Mouse (Mus musculus) left cerebral cortex, adult 18-20 months (tissue): Measurements from ENCODE around the gene Dolk. TPM values are rescaled to one million over a fixed set of nuclear protein-coding genes. Genes with fewer than 3 reads are reported as not detected.
A peak's percentile ranks its signal among the peaks of the same experiment; 100 is the strongest.

Source experiments
- DNase-seq, 2 experiments: peaks; one replicate each; pipeline ENCODE4 v3.0.0; 2021 to 2022; ENCODE audit warnings: low spot score in 2 of 2, mixed read lengths in 1 of 2
- long read RNA-seq, 2 experiments: library from polyadenylated mRNA; stranded (forward); transcript quantifications; one replicate each; pipeline ENCODE4 v2.0.0; 2021
- total RNA-seq, 2 experiments: library from RNA; stranded (reverse); gene quantifications; 2 replicates each; pipeline ENCODE4 v1.2.3; 2021

The Dolk gene
- 10 to 100 TPM; 19.7 to 22.0 TPM for total RNA-seq
- long read RNA-seq, experiment 1, transcript Dolk-201 (1 exons, 2,104 nt), result major isoform, 43 of 43 reads
- long read RNA-seq, experiment 1, partial matches to known transcripts, result 0 of 43 reads
- long read RNA-seq, experiment 1, other reads (novel, unspliced or antisense), result 0 of 43 reads
- long read RNA-seq, experiment 2, transcript Dolk-201 (1 exons, 2,104 nt), result major isoform, 29 of 29 reads
- long read RNA-seq, experiment 2, partial matches to known transcripts, result 0 of 29 reads
- long read RNA-seq, experiment 2, other reads (novel, unspliced or antisense), result 0 of 29 reads

DNA sequence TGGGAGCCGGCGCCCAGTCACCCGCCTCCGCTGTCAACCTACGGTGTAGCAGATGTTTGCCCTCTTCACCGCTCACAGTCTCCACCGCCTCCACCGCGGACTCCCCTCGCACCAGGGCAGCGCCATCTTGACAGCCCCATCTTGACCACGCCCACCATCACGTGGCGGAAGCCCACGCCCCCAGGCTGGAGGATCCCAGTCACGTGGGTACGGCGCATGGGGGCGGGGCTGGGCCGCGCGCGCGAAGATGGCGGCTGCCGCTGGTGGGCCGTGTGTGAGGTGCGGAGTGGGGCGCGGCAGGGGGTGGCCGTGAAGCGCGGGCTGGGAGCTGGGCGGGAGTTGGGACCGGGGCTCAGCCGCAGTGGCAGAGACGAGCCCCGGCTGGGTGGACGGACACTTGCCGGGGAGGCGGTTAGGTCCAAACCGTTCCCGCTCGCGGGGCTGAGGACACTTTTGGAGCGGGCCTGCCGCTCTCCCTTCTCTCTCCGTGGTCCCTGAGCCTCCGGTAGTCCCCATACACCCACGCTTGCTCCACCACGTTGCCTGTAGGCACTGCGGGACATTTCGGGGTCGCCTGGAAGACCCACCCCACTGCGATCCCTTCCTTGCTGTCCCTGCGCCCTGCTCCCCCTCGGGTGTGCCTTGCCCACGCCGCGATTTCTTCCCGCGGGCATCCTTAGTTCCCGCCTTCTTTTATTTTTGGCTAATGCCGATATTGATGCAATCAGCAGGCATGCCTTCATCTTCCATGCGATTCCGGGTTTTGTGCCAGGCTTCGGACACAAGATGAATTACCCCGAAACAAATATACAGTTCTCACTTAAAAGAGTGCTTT lies at the start of gene Dolk, which contains the start of gene Nup188:
TSS of gene Dolk (minus strand) at position 143 of the 835 bp plus-strand sequence.
TSS of gene Nup188 (plus strand) at position 206 of the 835 bp plus-strand sequence.
- DNase-seq, result peak; percentile 96 to 98

DNA sequence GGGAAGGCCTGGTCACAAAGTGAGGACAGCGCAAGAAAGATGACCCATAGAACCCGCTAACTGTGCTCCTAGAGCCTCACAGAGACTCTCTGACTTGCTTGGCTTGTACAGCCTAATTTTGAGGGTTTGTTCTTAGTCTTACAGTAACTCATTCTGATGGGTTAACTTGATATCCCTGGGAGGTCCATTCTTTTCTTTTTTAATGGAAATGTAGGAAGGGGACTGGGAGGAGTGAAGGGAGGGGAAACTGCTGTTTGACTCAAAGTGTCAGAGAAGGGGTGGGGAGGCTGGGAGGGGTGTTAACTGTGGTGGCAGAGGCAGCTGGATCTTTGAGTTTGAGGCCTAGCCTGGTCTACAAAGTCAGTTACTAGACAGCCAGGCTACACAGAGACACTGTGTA lies 49.2 kb upstream of the Dolk start:
- DNase-seq, result no peak

DNA sequence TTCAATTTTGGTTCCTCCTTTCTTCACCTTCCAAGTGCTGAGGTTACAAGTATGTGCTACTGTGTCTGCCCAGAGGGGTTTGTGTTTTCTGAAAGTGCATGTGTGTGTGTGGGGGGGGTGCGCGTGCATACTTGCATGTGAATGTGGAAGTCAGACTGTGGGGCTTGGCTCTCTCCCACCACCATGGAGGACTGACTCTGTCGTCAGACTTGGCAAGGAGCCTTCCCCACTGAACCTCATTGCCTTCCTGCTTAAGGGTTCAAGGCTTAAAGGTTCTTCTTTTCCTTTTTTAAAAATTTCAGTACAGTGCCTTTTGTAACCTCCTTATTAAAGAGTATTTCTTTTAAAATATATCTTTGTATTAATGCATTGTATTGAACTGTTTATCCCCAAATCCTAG lies 42.7 kb upstream of the Dolk start:
- DNase-seq, result no peak

DNA sequence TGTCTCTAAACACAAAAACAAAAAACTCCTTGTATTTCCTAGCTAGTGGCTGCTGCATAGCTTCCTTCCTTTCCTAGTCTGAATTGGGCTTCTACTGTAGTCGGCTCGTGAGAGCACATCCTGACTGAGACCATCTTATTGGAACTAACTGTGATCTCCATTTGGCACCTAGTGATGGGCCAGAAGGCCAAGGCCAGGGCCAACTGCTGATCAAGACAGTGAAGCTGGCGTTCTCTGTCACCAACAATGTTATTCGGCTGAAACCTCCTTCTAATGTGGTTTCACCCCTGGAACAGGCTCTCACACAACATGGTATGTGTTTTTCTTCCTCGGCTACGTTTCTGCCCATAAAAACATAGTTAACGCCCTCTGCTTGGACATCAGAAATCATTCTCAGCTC lies 41.1 kb upstream of the Dolk start:
- DNase-seq, result no peak

DNA sequence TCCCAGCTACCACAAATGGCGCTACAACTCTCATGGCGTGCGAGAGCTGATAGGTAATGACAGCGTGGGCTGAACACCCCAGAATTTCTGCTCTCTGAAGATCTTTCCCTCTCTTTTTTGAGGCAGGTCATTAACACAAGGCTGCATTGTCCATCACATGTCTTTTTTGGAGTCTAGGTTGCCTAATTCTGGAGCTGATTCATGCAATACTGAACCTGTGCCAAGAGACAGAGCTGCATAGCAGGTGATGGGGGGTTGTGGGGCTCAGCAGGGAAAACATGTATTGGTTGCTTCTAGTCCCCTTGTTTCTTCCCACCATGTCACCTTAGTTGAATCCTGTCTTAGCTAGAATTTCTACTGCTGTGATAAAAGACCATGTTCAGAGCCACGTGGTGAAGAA lies 39.2 kb upstream of the Dolk start:
- DNase-seq, result no peak

DNA sequence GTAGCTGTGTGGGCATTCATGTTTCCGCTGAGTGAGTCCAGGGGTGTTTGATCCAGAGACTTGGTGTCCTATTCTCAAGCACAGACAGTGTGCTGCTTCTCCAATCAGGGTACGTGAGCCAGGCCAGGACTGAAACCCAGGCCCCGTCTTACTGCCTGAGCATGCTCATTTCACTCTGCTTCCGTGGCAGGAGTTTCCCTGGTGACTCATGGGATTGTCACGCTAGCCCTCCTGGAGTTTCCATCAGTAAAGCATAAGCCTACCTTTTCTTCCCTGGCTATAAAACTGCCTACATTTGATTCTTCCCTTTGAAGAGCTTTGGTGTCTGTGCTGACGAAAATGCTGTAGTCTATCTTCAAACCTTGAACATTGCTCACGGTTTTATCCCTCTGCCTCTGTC lies 37.0 kb upstream of the Dolk start:
- no peak for DNase-seq

DNA sequence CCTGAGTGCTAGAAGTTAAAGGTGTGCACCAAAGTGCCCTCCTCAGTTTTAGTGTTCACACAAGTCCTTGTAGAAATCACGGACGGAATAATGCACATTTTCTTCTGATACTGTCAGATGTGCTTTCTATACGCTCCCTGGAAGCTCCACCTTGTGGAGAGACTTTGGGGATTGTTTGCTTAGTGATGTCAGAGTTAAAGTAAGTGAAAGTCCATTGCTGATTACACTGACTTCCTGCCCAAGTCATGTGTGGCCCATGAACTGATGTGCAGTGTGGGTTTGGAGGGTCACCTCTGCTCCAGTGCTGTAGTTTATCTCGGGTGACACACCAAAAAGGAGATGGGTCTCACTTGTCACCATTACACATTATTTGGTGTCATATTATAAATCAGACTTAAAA lies 33.1 kb upstream of the Dolk start:
- no peak for DNase-seq

DNA sequence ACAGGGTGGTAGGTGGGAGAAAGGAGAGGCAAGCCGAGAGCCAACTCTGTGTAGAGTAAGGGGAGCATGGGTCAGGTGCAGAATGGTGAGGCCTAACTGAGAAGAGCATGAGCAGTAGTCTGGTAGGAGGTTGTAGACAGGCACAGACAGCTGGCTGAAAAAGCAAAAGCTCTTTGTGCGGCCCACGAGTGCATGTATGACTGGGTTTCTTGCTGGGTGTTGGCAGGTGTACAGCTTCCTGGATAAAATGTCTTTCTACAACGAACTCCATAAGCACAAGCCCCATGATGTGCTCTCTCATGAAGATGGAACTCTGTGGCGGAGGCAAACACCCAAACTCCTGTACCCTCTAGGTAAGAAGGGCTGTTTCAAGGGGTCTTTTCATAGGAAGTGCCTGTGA lies 30.8 kb upstream of the Dolk start:
- peak in 1 of 2 experiments; percentile 4 for DNase-seq

DNA sequence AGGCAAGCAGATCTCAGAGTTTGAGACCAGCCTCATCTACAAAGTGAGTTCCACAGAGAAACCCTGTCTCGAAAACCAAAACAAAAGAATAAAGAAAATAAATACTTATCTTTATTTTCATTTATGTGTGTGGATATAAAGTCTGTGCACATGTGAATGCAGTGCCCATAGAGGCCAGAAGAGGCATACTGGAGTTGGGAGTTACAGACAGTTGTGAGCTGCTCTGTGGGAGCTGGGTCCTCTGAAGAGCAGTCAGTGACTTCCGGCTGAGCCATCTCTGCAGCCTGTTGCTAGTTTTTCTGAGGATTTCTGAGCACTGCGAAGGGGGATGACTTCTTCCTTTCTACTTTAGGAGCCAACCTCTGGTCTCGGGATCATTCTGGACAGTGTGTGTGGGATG lies 30.0 kb upstream of the Dolk start:
- no peak for DNase-seq

DNA sequence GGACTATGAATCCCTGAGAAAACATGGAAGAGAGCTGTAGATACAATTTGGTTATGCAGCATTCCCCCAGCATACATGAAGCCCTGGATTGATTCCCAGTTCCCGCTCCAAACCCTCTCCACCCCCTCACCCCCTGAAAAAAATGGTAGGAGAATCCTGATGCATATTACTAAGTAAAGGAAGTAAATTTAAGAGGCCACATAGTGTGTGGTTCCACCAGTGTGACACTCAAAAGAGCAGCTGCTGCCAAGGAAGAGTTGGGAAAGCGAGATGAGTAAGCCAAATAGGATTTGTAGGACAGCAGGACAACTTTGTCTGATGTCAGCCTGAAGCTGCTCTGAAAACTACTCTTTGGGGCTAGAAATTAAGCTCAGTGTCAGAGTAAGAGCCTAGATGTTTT lies 25.3 kb upstream of the Dolk start:
- peak in 1 of 2 experiments; percentile 13 for DNase-seq

DNA sequence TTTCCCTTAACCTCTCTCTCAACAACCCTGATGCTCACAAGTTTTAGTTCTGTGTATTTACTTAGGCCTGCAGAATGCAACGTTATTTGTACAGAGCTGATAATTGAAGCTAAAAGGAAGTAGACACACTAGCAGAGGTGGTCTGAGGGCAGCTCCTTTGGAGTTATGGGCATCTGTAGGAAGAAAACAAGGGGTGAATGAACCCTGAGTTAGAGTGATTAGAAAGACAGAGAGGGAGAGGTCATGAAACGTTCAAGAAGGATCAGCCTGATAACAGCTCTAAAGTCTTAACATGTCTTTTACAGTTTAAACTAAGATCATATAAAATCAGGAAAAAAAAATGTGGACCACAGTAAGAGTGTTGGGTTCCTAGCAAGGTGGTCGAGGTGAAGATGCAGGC lies 23.2 kb upstream of the Dolk start:
- no peak for DNase-seq

DNA sequence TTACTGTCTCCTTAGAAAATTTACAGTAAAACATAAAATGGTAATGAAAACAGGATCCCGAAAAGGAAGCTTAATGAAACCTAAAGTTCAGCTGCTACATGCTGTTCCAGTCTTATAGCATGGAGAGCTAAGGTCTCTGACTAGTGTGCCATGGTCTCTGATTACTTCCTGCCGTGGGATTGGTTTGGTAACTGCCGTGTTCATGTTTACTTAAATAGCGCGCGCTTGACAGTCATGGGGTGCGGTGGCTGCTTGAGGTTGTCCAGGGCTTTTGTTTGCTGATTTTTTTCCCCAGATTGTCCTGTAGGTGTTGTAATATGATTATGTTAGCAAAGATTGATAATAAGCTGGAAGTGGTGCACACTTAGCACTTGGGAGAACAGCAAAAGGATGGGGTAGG lies 20.0 kb upstream of the Dolk start:
- no peak for DNase-seq

DNA sequence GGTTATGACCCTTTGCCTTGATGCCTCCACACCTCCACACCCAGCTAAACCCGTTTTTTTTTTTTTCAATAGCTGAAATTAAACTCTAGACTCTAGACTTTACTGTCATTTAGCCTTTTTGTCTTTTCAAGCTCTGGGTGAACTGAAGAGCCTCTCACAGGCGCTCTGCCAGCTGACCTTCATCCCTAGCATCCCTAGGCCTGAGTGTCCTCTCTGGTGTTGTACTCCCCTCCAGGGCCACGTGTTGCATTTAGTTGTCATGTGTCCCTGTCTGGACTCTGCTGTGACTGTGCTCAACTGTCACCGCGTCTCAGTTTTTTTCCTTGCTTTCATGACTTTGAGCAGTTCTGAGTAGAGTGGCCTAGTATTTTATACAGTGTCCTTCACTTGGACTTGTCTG lies 13.8 kb upstream of the Dolk start:
- no peak for DNase-seq

DNA sequence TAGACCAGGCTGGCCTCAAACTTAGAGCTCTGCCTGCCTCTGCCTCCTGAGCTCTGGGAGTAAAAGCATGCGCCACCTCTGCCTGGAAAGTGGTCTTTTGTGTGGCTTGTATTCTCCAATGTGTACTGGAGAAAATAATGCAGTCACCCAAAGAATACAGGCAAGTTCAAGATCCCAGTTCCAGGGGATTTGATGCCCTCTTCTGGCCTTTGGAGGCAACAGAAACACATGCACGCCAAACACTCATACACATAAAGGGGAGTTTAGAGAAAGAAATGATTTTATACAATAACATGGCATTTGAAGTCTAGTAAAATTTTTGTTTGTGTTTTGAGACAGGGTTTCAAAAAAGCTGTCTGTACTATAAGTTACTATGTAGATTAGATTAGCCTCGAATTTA lies 13.4 kb upstream of the Dolk start:
- no peak for DNase-seq

DNA sequence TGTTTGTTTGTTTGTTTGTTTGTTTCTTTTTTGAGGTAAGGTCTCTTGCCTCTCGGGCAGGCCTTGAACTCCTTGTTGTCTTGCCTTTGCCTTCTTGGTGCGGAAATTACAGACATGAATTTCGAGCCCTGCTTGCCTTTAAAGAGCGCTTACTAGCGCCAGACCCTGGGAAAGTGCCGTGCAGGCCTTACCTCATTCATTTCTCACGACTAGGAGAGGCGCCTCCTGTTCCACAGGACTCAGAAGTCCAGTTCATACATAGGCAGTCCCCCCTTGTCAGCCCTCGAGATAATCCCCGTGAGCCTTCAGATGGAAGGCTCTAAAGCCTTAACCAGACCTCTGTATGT lies 866 bp upstream of the Dolk start:
- no peak for DNase-seq

DNA sequence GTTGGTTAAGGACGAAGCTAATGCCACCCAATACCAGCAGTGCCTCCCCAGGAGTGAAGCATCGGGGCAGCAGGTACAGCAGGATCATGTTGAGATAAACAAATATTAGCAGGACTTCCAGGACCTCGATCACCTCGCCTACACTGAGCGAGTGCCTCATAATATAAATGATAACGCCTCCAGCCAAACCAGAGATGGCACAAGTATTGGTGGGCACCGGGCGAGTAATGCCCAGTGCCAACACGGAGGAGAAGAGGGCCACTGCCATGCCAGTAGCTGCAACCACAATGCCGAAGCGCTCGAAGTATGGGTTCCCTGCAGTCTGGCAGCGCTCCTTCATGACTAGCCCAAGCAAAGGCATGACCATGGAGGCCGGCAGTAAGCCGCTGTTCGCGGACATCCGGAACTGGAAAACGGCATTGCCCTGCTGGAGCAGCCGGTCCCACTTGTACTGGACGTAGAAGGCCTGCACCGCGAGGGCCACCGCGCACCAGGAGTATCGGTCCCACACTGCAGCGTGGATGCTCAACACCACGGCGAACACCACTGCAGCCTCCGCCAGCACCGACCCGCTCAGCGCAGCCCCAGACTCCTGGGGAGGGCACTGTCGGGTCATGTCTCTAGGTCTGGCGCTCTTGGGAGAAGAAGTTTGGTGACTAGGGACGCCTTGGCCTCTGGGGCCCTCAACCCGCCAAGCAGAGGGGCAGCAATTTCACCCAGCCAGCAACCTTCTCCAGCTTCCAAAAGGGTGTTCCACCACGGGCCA lies 535 bp downstream of the Dolk start:
- DNase-seq, result peak; percentile 19 to 27

DNA sequence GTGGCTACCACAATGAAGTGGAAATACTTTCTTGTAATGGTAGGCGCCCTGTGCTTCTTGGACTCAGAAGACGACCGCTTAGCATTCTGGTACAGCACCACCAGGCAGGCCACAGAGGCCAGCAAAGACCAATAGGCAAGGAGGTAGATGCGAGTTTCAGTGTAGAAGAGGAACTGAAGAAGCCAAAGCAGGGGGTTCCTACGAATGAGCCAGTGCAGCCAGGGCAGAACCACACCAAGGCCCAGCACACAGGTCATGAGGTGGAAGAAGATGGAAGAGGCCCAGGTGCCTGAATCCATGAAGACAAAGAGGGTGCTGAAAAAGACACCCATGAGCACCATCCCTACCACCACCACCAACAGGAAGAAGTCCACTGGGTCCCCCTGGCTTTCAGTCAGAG lies 1.1 kb downstream of the Dolk start:
- no peak for DNase-seq

DNA sequence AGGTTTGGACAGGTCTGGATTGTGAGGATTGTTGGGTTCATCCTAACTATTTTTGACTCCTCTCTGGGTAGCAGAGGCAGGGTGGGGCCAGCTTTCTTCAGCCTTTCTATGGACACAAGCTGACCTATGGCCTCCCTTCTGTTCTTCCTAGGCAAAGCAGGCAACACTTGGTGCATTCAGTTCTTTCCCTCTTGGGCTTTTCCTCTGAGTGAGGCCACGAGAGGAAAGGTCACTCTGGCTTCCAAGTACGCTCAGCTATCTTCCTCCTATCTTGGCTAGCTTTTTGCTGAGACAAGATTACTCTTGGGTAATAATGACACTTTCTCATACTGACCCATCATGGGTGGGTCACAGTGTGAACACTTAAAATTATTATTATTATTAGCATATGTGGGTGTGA lies 2.9 kb downstream of the Dolk start:
- no peak for DNase-seq

DNA sequence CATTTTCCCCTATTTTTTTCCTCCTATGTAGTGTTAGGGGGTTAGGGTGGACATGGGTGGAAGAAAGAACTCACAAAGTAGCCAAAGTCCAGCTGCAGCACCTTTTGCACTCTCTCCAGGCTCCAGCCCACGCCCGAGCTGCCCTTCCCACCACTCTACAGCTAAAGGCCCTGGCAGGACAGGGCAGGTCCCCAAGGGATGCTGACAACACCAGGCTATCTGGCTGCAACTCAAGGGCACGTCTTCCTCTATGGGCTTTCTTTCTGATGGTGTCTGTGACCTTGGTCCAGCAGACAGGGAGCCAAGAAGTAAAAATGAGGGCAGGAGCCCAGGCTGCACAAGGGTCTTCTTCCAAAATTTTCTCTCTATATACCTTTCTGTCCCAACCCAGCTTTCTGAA lies 4.5 kb downstream of the Dolk start:
- no peak for DNase-seq

DNA sequence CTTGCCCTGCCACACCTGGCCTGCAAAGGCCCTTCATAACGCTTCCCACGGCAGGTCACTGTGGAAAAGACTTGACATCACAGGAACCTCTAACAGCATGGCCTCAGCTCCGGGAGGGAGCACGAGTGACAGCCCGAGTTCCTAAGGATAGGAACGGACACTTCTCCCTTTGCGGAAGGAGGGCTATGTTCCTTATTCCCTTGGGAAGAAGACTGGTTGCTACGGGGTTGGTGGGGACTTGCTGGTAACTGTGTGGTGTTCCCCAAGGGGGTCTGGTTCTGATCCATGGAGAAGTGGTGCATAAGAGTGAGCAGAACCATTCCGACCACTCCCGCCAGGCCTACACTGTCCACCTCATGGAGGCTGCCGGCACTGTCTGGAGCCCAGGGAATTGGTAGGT lies 5.4 kb downstream of the Dolk start, which contains the start of gene Gm28038:
TSS of gene Gm28038 (plus strand) at position 301 of the 400 bp plus-strand sequence.
- DNase-seq, result no peak

DNA sequence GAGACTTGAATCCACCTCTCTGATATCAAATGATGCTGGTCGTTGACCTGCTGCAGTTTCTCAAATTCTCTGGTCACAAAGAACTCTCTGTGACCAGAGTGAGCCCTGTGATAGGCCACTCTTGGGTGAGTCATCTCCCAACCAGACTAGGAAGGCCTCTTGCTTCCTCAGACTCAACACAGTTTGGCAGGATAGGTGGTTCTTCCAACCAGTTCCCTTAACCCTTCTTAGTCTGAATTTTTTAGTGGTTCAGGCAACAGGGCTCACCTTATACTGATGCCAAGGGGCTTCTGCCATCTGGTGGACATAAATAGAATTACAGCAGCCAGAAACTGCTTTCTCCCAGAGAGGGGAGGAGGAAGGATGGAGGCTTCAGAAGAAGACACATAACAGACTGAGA lies 16.0 kb downstream of the Dolk start:
- peak; percentile 59 to 61 for DNase-seq
